Mouse (Mus musculus): ENCODE measurements at regions not wholly inside any gene's neighbourhood (a gene's known extent, or its start where the extent isn't known, plus 50 kb on each side); places are given as distances from the start of the nearest gene placed in this dataset.

DNA sequence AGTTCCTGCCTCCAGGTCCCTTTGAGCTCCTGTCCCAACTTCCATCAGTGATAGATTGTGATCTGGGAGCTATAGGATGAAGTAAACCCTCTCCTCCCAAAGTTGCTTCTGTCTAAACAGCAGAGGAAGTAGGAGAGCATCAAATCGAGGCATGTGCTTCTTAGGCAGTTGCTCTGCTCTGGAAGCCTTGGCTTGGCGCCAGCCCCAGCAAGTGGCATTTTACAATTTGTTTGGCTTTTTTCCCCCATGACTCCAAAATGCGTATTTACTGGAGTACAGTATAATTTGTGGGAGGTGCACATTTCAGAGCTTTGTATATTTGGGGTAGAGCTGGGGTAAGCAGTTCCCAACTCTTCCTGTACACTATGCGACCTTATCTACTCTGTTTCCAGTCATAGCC, 88.2 kb upstream of the Sorcs3 start:
- TF ChIP-seq EP300 (IDR thresholded peaks at IDR 0.05; ENCODE audit: low read depth) = no peak
- no peak for TF ChIP-seq CTCF (IDR thresholded peaks at IDR 0.05; ENCODE audit: low read depth)

Measured in liver, postnatal 0 days (tissue).